Mouse (Mus musculus) adrenal gland, adult 8-10 months (tissue): ENCODE data around the gene Trim31. TPM values are rescaled to one million over a fixed set of nuclear protein-coding genes. Genes with fewer than 3 reads are reported as not detected.
"Not testable (repeated sequence)": the region's sequence is repeated elsewhere in the genome, so short reads cannot be mapped to it uniquely, and the experiment has no call there.

ENCODE experiments used
- DNase-seq: peaks from one replicate; pipeline ENCODE4 v3.0.0; 2022
- total RNA-seq, 4 experiments: library from RNA; stranded (reverse); gene quantifications; 2 replicates each; pipeline ENCODE4 v1.2.4; 2022

The Trim31 gene
- total RNA-seq, result not detected

- DNase-seq, result no peak
Observed at GRCm38 (mm10) chr17:36897552-36898205, at the start of gene Trim31. TSS of gene Trim31 (plus strand) at chr17:36898118.

- no peak for DNase-seq
Observed at GRCm38 (mm10) chr17:36848911-36849310, 49.0 kb upstream of the Trim31 start.

- no peak for DNase-seq
Observed at GRCm38 (mm10) chr17:36849992-36850391, 47.9 kb upstream of the Trim31 start.

GRCm38 (mm10) chr17:36851200-36851599 lies 46.7 kb upstream of the Trim31 start:
- DNase-seq, result no peak

GRCm38 (mm10) chr17:36851627-36852026 lies 46.3 kb upstream of the Trim31 start:
- no peak for DNase-seq

- no peak for DNase-seq
Observed at GRCm38 (mm10) chr17:36855484-36855883, 42.4 kb upstream of the Trim31 start.

GRCm38 (mm10) chr17:36856236-36856635 lies 41.7 kb upstream of the Trim31 start:
- DNase-seq, result no peak

GRCm38 (mm10) chr17:36858181-36858580 lies 39.7 kb upstream of the Trim31 start:
- no peak for DNase-seq

GRCm38 (mm10) chr17:36861680-36862079 lies 36.2 kb upstream of the Trim31 start:
- DNase-seq, result no peak

- DNase-seq, result no peak
Observed at GRCm38 (mm10) chr17:36866719-36867527, 31.0 kb upstream of the Trim31 start, which contains the start of gene Trim15. TSS of gene Trim15 (minus strand) at chr17:36867210.

- DNase-seq, result no peak
Observed at GRCm38 (mm10) chr17:36868836-36869235, 29.1 kb upstream of the Trim31 start.

GRCm38 (mm10) chr17:36869284-36869954 lies 28.5 kb upstream of the Trim31 start, which contains the start of gene Trim10:
TSS of gene Trim10 (plus strand) at chr17:36869574.
- DNase-seq, result no peak

- DNase-seq, result no peak
Observed at GRCm38 (mm10) chr17:36869955-36870810, 27.7 kb upstream of the Trim31 start.

GRCm38 (mm10) chr17:36874636-36875035 lies 23.3 kb upstream of the Trim31 start:
- DNase-seq, result no peak

GRCm38 (mm10) chr17:36883350-36883749 lies 14.6 kb upstream of the Trim31 start:
- no peak for DNase-seq

GRCm38 (mm10) chr17:36885132-36885790 lies 12.7 kb upstream of the Trim31 start:
- no peak for DNase-seq

GRCm38 (mm10) chr17:36890073-36890903 lies 7.6 kb upstream of the Trim31 start, which contains the start of gene Trim40:
TSS of gene Trim40 (minus strand) at chr17:36890123.
- DNase-seq, result no peak

- not testable (repeated sequence) for DNase-seq
Observed at GRCm38 (mm10) chr17:36891496-36891895, 6.4 kb upstream of the Trim31 start.

GRCm38 (mm10) chr17:36892362-36892761 lies 5.6 kb upstream of the Trim31 start:
- DNase-seq, result peak; percentile 6

GRCm38 (mm10) chr17:36893387-36893786 lies 4.5 kb upstream of the Trim31 start:
- DNase-seq, result no peak

GRCm38 (mm10) chr17:36896583-36896982 lies 1.3 kb upstream of the Trim31 start:
- DNase-seq, result no peak
